In genomic region chr3:90076921-90077716, GRCm38 (mm10) we compare ENCODE assay signal across 1 mouse cellular context.
TF ChIP-seq lines count a peak whose summit lies in the region.

No protein-coding gene starts in this region.

TF ChIP-seq in CH12.LX, 34 proteins besides CTCF, POLR2A, EP300 and RAD21 (continued from another document):
- TF ChIP-seq MEF2A (IDR thresholded peaks at IDR 0.05; ENCODE audit: borderline replicate concordance, low read depth, low read length), result peak; percentile 28; the same call in 1 of the 2 replicates
- peak; percentile 70 for TF ChIP-seq SMC3 (IDR thresholded peaks at IDR 0.05; ENCODE audit: low read depth, low read length)
- TF ChIP-seq USF1 (IDR thresholded peaks at IDR 0.05; ENCODE audit: low read depth, low read length), result no peak
- peak; percentile 38; the same call in 1 of the 2 replicates for TF ChIP-seq NELFE (IDR thresholded peaks at IDR 0.05; ENCODE audit: low read depth, low read length)
- peak; percentile 59; the same call in 1 of the 2 replicates for TF ChIP-seq ZNF384 (IDR thresholded peaks at IDR 0.05; ENCODE audit: low read depth, low read length)
